Mouse (Mus musculus) kidney, postnatal 0 days (tissue): ENCODE data around the gene 4930519G04Rik. TPM values are rescaled to one million over a fixed set of nuclear protein-coding genes. Genes with fewer than 3 reads are reported as not detected.

Experiments used
- ATAC-seq: fragments of 200-750 bp; cut with Nextera tagmentation; replicated peaks from 2 replicates; pipeline ENCODE4 v1.8.0; 2017; ENCODE audit warnings: low read depth, moderate number of reproducible peaks, moderate TSS enrichment, moderate library complexity; ENCODE audit not compliant: low FRiP score
- DNase-seq: peaks from one replicate; pipeline ENCODE4 v3.0.0-alpha.2; 2016; ENCODE audit warnings: low spot score
- H3K27ac ChIP-seq: fragments of 300-500 bp; sonication (generic); 2 replicates; pipeline ENCODE4 v1.5.1; 2014; ENCODE audit warnings: mild to moderate bottlenecking
- H3K27me3 ChIP-seq: fragments of 300-500 bp; sonication (generic); 2 replicates; pipeline ENCODE4 v1.6.1; 2014; ENCODE audit warnings: low read length, mixed read lengths; ENCODE audit not compliant: insufficient read depth
- H3K36me3 ChIP-seq: fragments of 300-500 bp; sonication (generic); 2 replicates; pipeline ENCODE4 v1.6.1; 2014; ENCODE audit warnings: low read length, mixed read lengths; ENCODE audit not compliant: insufficient read depth
- H3K4me1 ChIP-seq: fragments of 300-500 bp; sonication (generic); replicated peaks from 2 replicates; pipeline ENCODE4 v1.6.1; 2014; ENCODE audit warnings: antibody characterized with exemption, low read length, mixed read lengths; ENCODE audit not compliant: insufficient read depth
- H3K4me2 ChIP-seq: fragments of 300-500 bp; sonication (generic); 2 replicates; pipeline ENCODE4 v1.6.1; 2014; ENCODE audit warnings: mild to moderate bottlenecking, low read length, moderate library complexity, mixed read lengths
- H3K4me3 ChIP-seq: fragments of 300-500 bp; sonication (generic); replicated peaks from 2 replicates; pipeline ENCODE4 v1.5.1; 2014; ENCODE audit warnings: low read depth, low read length
- H3K9ac ChIP-seq: fragments of 300-500 bp; sonication (generic); 2 replicates; pipeline ENCODE4 v1.6.1; 2014; ENCODE audit warnings: low read depth, low read length
- H3K9me3 ChIP-seq: fragments of 300-500 bp; sonication (generic); replicated peaks from 2 replicates; pipeline ENCODE4 v1.6.1; 2016; ENCODE audit warnings: low read length, inconsistent platforms, mixed read lengths
- CTCF ChIP-seq: IDR thresholded peaks from 2 replicates; pipeline ENCODE4 v1.5.1; 2016; ENCODE audit warnings: antibody characterized with exemption, low read depth, mild to moderate bottlenecking, moderate library complexity
- WGBS: fragments of 180-500 bp; shearing (Covaris S2); extraction: QIAGEN DNeasy Blood & Tissue Kit; methylation state at CpG from one replicate; pipeline ENCODE4 v1.1.7; 2014; 5-methylcytosine and 5-hydroxymethylcytosine counted together
- polyA plus RNA-seq: library from polyadenylated mRNA; unstranded; fragments of >200 nt; fragmentation: Nextera tagmentation; extraction: Ambion mirVana; gene quantifications from 2 replicates; pipeline ENCODE4 v1.2.1, GENCODE M21; 2015

4930519G04Rik gene
- polyA plus RNA-seq, 1 experiment from 2014 or later: not detected

GRCm38 (mm10) chr5:114807468-114807867 lies 46.0 kb upstream of the 4930519G04Rik start:
- Histone ChIP-seq H3K27me3 (no peaks in the 10 kb centered on the region), H3K36me3 (peaks cover 26% of the 10 kb centered on the region), H3K9ac (0 out of 2 replicates have a peak overlapping the region, but pooled peaks have one; percentile 0), H3K9me3 (no peaks in the 10 kb centered on the region), H3K4me2 (no peak overlapping the region), H3K4me3 (no peak overlapping the region), H3K27ac (peak overlapping the region; percentile 80; the same call in 1 of the 2 replicates), H3K4me1 (peaks cover 8% of the 10 kb centered on the region; the same call in 1 of the 2 replicates)
- no peak for TF ChIP-seq CTCF
- ATAC-seq (no peak), DNase-seq (no peak)
- 22% methylated on average over 8 of the region's 8 CpGs for whole genome bisulfite sequencing

DNA sequence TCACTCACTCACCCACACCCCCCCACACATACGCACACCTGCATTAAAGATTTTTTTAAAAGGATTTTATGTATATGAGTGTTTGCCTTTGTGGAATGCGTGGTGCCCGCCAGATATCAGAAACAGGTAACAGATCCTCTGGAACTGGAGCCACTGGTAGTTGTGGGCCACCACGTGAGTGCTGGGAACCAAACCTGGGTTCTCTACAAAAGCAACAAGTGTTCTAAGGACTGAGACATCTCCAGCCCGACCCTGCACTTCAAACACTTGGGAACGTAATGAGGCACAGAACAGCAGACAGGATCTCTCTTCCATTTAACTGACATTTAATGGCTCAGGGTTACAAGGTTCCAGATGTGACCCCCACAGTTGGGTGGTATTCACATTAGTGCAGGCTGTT lies 45.6 kb upstream of the 4930519G04Rik start:
- 70% methylated on average over 6 of the region's 6 CpGs for WGBS
- TF ChIP-seq CTCF: no peak
- H3K27ac ChIP-seq: 0 out of 2 replicates have a peak overlapping the region, but pooled peaks have one; percentile 80

DNA sequence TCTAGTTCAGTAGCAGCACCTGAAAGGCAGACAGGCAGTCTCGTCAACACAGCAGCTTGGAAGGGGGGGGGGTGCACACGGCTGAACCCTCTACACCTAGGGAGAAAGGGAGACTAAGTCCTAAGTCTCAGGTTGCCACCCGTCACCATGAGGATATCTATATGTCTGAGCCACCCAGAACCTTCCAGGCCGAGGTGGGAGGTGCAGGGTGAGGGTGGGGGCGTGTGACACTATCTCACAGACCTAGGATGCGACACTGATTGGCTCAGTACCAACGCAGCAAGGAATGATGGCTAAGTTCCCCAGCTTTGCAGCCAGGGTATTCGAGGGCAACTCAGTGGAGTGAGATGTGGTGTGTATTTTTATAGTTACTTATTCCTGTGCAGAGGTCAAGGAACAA lies 45.1 kb upstream of the 4930519G04Rik start:
- Histone ChIP-seq H3K9me3 (no peaks in the 10 kb centered on the region), H3K4me3 (no peak overlapping the region), H3K27me3 (no peaks in the 10 kb centered on the region), H3K36me3 (peaks cover 19% of the 10 kb centered on the region), H3K9ac (no peak overlapping the region), H3K4me1 (peaks cover 8% of the 10 kb centered on the region; the same call in 1 of the 2 replicates), H3K4me2 (no peak overlapping the region), H3K27ac (no peak overlapping the region)
- no peak for ATAC-seq
- DNase-seq: no peak
- WGBS: 74% methylated on average over 8 of the region's 8 CpGs
- TF ChIP-seq CTCF: no peak

More for the DNA sequence above, 45.6 kb upstream of the 4930519G04Rik start:
- DNase-seq (no peak), ATAC-seq (no peak)
- no peak overlapping the region for H3K4me2 ChIP-seq
- H3K36me3 ChIP-seq: peaks cover 24% of the 10 kb centered on the region
- no peaks in the 10 kb centered on the region for H3K9me3 ChIP-seq
- H3K4me1 ChIP-seq: peaks cover 8% of the 10 kb centered on the region; the same call in 1 of the 2 replicates
- H3K27me3 ChIP-seq: no peaks in the 10 kb centered on the region
- H3K4me3 ChIP-seq: no peak overlapping the region
- H3K9ac ChIP-seq: no peak overlapping the region

DNA sequence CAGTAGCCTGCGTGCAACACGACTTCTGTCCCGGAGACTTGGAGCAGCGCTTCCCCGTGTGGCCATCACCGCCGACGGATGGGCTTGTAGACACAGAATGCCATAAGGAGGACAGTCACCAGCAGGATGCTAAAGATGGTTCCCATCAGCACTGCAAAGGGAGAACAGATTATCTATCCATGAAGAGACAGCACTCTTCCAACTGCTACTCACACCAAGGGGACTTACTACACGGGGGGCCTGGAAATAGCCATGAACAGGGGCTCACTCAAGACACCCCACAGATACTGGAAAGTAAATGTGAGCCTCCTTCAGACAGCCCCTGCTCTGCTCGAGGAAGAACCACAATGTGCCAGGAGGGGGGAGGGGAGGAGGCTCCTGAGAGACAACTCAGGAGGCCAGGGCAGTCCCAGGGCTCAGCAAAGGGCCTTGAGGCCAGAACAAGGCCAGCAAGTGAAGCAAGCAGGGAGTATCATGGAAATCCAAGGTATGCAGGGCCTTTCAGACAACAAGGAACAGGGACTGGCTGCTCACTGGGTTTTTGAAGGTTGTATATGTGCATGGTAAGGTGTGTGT lies 44.2 kb upstream of the 4930519G04Rik start:
- DNase-seq (no peak), ATAC-seq (no peak)
- TF ChIP-seq CTCF: no peak
- no peak overlapping the region for H3K4me3 ChIP-seq
- no peaks in the 10 kb centered on the region for H3K9me3 ChIP-seq
- H3K4me2 ChIP-seq: no peak overlapping the region
- H3K36me3 ChIP-seq: peaks cover 10% of the 10 kb centered on the region; the same call in 1 of the 2 replicates
- peaks cover 8% of the 10 kb centered on the region; the same call in 1 of the 2 replicates for H3K4me1 ChIP-seq
- WGBS: 80% methylated on average over 10 of the region's 10 CpGs
- no peak overlapping the region for H3K27ac ChIP-seq
- H3K9ac ChIP-seq: no peak overlapping the region
- no peaks in the 10 kb centered on the region for H3K27me3 ChIP-seq

GRCm38 (mm10) chr5:114809826-114810225 lies 43.6 kb upstream of the 4930519G04Rik start:
- no peak overlapping the region for H3K4me2 ChIP-seq
- DNase-seq (no peak), ATAC-seq (no peak)
- no peaks in the 10 kb centered on the region for H3K27me3 ChIP-seq
- no peak overlapping the region for H3K27ac ChIP-seq
- no peak overlapping the region for H3K9ac ChIP-seq
- no peaks in the 10 kb centered on the region for H3K9me3 ChIP-seq
- peaks cover 8% of the 10 kb centered on the region; the same call in 1 of the 2 replicates for H3K4me1 ChIP-seq
- 97% methylated on average over 5 of the region's 5 CpGs for WGBS
- 0 out of 2 replicates have a peak, but pooled peaks cover 6% of the 10 kb centered on the region for H3K36me3 ChIP-seq
- no peak overlapping the region for H3K4me3 ChIP-seq
- TF ChIP-seq CTCF: no peak

- Histone ChIP-seq H3K4me3 (peak overlapping the region; percentile 93), H3K4me2 (peak overlapping the region; percentile 70), H3K27ac (peak overlapping the region; percentile 91), H3K36me3 (no peaks in the 10 kb centered on the region), H3K9ac (peak overlapping the region; percentile 95), H3K9me3 (no peaks in the 10 kb centered on the region), H3K4me1 (no peaks in the 10 kb centered on the region), H3K27me3 (no peaks in the 10 kb centered on the region)
- DNase-seq (peak; percentile 93), ATAC-seq (peak; percentile 93)
- TF ChIP-seq CTCF: no peak
- WGBS: 1% methylated on average over 50 of the region's 50 CpGs
Measured at GRCm38 (mm10) chr5:114813525-114814181, 39.8 kb upstream of the 4930519G04Rik start.
